Mouse (Mus musculus) layer of hippocampus, postnatal 36 days (tissue): ENCODE measurements around the gene Fpr2. TPM values are rescaled to one million over a fixed set of nuclear protein-coding genes. Genes with fewer than 3 reads are reported as not detected.
"Not testable (repeated sequence)": the region's sequence is repeated elsewhere in the genome, so short reads cannot be mapped to it uniquely, and the experiment has no call there.

Experiments
- DNase-seq, 2 experiments: peaks; one replicate each; pipeline ENCODE4 v3.0.0; 2022
- total RNA-seq, 2 experiments: library from RNA; stranded (reverse); gene quantifications; 2 replicates each; pipeline ENCODE4 v1.2.3; 2021

Gene Fpr2
- total RNA-seq: not detected

DNA sequence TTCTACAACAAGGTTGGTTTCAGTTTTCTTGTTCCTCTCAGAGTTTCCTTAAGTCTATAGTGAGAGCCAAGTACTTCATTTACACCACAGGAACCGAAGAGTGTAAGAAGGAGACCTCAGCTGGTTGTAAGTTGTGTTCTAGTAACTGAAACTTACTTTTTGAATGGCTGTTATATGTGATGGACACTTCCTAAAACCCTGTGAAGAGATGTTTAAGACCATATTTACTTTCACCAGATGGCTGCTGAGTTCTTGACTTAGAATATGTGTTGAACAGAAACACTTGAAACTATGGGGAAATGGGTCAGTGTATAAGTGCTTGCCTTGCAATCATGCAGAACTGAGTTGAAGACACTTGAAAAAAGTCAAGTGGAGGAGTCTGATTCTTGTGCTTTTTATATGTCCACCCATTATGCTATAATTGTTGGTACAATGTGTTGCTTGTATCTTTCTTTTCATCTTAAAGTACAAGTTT lies at the start of gene Fpr2, which contains the start of gene Fpr3:
Fpr2 (plus strand) TSS at position 51 of the 475 bp plus-strand sequence.
Fpr3 (plus strand) TSS at position 79 of the 475 bp plus-strand sequence.
- DNase-seq: no peak

DNA sequence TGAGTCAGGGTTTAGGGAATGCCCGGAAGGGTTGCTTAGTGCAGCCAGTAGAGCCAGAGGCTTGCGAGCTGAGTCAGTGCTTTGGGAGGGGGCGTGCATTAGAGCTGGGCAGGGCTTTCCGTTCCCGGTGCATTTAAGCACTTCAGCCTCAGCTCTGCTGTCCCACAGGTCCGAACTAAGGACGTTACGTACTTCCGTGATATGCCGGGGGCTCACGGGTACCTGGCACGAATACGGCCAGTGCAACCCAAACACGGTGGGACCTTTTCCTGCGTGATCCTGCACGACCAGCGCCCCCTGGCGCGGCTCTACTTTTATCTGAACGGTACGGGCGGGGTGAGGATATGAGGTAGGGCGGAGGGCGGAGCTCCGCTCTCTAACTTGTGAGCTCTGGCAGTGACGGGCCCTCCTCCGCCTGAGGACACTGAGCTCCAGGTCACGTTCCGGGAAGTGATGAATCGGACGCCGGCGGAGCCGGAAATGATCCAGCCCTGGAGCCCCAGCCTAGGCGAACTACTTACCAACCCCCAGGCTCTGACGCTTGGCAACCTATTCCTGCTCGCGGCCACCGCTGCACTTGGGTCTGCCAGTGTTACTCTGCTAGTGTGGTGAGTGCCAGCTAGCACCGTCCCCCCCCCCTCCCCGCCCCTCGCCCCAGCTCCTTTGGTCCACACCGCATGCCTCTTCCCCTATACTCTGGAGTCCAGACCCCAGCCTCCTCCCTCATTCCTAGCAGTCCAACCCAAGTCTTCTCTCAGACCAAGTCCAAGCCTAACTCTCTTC lies 49.5 kb upstream of the Fpr2 start:
- DNase-seq: peak; percentile 95 to 96

DNA sequence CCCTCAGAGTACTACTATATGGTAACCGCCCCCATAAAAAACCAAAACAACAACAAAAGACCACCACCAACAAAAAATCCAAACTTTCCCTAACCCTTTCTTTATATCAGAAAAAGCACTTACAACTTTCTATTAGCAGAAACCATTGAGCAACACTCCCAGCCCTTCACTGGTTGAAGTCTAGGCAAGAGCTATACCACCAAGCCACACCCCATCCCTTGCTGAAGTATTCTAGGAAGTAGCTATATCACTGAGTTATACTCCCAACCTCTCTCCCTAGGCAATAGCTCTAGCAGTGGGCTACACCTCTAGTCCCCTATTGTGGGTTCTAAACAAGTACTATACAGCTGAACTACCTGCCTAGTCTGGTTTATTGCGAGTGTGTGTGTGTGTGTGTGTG lies 48.3 kb upstream of the Fpr2 start:
- no peak for DNase-seq

DNA sequence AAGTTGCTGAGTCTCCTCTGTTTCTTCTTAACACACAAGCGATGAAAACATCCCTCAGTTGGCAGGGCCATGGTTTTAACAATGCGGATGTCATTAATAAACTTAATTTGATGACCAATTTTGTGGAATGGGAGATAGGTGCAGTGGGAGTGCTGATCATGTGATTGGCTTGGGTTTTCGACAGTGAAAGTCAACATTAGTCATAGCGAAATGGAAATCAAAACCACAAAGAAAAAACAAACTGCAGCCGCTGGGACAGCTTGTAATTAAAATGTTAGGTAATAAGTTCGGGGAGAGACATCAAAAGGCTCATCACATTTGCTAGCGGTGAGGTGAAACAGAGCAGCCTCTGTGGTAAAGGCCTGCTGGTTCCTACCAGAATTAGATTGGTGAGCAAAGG lies 46.8 kb upstream of the Fpr2 start:
- no peak for DNase-seq

DNA sequence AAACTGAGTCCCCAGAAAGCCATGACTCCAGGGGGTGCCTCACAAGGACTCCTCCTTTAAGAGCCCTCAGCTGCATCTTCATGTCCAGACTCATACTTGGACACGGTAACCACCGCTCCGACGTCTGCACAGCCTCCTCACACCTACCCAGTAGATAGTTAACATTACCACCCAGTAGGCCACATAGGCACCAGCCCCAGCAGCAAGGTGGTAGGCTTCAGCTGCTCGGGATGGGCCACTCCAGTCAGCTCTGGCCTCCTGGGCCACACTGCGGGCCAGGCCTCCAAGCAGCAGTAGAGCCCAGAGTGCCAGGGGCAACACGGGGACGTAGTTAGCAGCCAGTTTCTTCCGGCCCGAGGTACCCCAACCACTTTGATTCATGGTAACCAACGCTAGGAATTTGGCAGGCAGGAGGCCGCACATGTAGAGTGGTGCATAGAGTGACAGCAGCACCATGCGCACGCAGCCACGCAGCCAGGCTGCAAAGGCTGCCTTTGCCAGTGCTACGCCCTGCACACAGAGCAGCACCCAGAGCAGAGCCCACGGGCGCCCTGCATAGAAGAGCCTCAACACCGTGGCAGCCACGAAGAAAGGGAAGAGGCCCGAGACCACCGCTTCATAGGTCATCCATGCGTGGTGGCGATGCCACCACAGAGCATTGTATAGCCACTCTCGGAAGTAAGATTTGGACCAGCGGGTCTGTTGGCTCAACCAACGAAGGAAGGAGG lies 43.9 kb upstream of the Fpr2 start:
- no peak for DNase-seq

DNA sequence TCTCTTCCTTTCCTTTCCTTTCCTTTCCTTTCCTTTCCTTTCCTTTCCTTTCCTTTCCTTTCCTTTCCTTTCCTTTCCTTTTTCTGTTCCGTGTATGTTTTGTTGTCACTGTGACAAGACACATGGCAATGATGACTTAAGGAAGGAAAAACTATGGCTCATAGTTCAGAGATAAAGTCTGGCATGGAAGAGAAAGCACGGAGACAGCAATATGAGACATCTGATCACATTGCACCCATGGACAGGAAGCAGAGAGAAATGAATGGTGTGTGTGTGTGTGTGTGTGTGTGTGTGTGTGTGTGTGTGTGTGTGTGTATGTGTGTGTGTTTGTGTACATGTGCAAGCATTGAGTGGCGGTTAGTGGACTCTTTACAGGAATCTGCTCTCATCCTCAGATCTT lies 43.0 kb upstream of the Fpr2 start:
- DNase-seq: not testable (repeated sequence)

DNA sequence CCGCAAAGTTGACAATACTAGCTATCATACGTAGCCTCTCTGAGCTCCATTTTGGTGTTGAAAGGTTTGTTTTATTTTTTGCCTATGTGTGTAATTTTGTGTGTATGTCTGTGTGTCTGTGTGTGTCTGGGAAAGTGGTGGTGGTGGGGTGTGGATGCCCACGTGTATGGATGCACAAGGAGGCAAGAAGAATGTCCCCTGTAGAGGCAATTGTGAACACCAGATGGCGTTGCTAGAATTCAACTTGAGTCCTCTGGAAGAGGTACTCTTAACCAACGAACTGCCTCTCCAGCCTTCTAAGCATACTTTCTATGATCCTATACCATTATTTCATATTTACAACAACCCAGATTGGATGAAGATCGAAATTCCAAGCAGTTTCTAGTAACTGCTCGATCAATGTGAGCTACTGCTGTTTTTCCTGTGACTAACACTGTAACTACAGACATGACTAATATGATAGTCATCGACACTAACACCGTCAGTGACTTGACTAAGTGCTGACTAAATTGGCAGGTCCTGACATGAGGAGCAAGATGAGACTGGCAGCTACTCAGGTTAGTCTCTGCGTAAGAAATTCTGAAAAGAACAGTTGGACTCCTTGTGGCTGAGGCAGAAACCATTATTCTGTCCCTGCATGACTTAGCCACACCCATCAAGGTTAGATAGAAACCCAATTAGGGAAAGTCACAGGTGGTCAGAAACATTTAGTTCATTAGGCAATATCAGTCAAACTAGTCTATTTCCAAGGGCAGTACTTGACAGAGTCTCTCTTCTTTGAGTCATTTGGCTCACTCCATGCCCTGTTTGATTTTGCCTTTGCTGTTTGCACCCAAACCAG lies 42.2 kb upstream of the Fpr2 start:
- no peak for DNase-seq

DNA sequence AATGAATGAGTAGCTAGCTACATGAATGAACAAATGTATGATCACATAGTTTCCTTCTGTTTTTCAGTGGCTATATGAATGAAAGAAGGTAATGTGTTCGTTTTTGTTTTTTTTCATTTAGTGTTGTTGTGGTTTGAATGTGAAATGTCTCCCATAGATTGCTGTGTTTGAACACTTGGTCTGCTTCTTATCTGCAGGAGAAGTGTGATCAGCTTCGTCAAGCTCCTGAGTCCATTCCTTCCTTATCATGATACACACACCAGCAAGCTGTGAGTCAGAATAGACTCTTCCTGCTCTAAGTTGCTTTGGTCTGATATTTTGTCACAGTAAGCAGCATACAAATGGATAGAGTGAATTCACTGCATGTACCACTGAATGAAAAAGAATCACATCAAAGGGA lies 38.6 kb upstream of the Fpr2 start:
- DNase-seq: no peak

DNA sequence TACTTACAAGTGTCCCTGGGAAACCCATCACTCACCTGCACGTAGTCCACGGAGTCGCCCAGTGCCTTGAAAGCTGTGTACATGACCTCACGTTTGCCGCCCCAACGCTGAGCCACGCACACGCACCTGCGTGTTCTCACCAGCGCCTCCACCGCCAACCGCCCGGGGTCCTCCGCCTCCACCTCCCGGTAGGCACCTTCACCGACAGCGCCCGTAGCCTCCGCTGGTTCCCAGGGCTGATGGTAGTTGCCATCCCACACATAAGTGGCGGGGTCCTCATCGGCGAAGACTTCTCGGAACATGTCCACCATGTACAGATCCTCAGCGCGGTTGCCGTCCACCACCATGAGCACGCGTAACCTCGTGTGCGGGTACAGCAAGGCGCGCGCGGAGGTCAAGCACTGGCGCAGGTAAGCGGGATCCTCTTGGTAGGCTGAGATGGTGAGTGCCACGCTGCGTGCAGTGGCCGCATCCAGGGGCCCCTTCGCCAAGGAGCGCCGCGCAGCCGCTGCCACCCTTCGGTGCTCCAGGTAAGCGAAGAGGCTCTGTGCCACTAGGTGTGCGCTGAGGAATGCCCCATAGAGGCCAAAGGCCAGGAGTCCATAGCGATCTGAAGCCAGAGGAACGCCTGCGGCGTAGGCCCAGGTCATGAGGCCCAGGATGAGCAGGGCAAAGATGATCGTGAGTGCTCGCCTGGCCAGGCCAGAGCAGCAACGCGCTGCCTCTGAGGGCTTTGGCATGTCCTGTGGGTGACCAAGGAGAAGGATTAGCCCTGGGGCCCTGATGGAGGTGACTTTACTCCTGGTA lies 37.5 kb upstream of the Fpr2 start:
- no peak for DNase-seq

DNA sequence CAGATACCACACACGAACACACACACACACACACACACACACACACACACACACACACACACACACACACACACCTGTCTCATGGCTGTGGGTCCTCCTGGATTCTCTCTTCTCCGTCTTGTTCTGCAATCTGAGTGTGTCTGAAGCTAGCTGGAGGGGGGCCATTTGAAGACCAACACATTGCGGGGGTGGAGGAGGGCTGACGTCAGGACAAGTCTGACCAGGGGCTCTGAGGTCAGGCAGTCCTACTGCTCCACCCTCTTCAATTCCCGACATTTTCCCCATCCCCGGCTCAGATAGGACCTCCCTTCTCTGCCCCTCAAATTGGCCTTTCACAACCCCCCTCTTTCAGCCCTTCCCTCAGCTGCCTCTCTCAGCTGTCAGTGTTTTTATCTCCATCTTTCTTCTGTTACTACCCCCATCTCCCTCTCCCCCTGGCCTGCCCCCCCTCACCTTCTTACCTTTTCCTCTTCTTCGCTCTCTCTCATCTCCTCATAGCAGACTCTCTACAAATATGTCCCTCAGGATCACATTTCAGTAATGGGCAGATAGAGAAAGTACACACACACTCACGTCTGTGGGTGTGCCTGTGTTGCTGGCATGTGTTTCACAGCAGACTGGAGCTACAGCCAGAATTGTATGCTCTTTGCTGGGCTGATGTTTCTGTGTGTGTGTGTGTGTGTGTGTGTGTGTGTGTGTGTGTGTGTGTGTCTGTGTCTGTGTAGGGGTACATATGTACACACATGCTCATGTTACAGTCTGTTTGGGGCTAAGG lies 32.4 kb upstream of the Fpr2 start, which contains the start of gene Has1:
Has1 (minus strand) TSS at position 142 of the 775 bp plus-strand sequence.
- DNase-seq: no peak

DNA sequence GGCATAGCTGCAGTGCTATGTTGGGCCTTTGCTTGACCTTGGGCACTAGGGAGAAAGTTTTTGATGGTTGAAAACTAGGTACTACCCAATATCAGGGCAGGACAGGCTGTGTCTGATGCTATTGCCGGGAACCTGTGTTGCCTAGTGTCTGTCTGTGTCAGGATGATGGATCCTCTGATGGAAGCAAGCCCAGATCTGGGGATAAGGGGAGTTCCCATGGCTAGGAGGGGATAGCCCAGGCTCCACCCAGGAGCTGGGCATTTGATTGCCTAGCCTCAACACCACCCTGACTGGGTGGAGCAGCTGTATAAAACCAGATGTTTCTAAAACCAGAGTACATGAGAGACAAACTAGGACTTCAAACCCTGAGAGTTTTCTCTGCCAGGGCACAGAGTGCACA lies 31.0 kb upstream of the Fpr2 start:
- no peak for DNase-seq

DNA sequence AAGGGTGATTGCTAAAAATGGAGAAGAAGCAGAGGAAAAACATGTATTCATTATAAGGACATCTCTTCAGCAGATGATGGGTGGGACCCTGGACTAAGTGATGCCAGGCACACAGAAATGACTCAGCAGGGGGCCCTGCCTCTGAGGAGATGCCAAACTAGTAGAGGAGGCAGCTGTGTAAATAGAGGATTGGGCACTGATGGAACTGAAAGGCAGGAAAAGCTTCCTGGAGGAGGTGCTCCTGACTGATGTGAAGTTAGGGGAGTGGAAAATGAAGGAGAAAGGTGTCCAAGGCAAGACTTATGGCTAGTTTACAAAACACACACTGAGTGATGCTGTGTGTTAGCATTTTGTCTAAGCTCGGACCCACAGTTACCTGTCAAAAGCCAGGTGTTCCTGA lies 30.2 kb upstream of the Fpr2 start:
- no peak for DNase-seq

DNA sequence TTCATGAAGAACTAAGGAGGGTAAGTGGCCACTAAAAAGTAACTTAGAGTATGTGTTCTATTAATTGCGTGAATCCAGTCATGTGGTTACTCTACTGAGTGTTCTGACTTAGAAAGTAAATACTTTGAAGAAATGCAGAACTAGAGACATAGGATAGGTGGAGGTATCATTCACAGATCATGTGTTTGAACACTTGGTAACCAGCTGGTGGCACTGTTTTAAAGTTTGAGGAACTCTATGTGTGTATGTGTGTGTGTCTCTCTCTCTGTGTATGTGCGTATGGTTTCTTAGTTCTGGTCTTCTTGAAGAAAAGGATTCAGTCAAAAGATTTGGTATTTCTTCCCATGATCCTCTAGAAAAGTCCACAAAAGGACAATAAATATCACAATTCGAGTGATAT lies 27.5 kb upstream of the Fpr2 start:
- no peak for DNase-seq

DNA sequence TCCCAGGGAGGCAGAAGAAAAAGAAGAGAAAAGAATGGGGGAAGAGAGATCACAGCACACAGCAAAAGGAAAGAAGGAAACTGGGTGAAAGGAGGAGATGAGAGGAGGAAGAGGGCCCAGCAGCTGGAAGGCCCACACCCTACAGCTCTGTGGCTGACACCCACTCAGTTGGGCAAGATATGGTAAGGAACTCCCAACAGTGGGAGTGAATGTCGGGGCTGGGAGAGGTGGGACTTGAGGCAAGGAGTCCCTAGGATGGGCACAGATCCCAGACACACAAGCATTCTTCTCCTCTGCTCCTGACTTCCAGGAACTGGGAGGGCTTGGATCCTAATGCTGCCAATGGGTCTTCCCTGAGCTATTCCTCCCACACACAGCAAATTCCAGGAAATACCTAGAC lies 25.3 kb upstream of the Fpr2 start:
- DNase-seq: no peak

DNA sequence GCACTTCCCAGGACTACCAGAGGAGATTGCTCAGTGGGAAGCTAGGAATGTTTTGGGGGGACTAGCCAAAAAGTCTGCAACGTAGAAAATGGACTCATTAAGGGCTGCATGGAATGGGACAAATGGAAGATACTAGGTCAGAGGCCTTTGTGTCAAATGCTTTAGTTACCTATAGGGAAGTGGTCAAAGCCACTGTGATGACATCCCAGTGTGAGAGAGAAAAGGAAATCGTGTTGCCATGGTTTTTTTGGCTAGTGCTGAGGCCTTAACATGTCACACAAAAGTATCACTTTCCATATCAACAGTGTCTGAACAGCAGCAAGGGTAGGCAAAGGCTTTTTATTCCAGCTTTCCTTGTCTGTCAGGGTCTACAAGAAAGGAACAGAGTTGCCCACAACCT lies 22.5 kb upstream of the Fpr2 start:
- DNase-seq: no peak

DNA sequence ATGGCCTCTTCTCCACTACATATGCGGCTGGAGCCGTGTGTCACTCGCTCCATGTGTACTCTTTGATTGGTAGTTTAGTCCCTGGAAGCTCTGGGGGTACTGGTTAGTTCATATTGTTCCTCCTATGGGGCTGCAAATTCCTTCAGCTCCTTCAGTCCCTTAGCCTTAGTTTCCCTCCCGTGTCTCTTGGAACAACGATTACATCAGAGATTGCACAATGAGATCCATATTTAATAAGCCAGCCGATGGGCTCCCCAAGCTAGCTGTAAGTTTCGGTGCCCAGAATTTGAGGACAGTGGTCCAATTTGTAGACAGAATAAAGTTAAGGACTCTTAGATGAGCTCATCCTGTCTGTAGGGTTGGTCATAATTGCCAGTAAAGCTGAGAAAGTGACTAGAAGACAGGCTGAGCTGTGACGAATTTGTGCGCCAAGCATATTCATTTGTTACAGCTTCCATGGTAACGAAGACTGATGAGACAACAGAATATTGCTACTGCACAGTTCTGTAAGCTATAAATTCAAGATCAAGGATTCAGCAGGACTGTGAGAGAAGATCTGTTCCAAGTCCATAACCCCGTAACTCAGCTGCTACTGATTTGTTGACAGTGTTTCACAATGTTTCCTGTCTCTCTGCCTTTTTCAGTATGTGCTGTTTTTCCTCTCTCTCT lies 20.7 kb upstream of the Fpr2 start:
- peak in 1 of 2 experiments; percentile 8 for DNase-seq

DNA sequence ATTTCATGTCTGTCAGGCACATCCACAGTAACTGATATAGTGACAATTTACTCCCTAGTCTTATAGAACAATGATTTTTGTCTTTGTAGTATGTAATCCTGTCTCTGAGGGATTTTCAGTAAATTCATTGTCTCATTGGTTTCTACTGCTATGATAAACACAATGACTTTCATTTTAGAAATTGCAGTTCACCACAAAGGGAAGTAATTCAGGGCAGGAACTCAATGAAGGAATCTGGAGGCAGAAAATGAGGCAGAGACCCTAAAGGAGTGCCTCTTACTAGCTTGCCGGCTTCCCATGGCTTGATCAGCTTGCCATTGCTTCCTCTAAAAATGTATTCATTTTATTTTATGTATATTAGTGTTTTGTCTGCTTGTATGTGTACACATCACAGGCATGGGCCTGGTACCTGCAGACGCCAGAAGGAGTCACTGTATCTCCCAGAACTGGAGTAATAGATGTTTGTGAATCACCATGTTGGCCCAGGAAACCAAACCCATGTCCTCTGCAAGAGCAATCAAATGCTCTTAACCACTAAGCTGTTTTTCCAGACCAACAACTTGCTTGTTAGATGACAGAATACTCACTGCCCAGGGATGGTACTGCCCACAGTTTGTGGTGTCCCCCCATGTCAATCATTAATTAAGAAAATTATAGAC lies 16.6 kb upstream of the Fpr2 start:
- no peak for DNase-seq

DNA sequence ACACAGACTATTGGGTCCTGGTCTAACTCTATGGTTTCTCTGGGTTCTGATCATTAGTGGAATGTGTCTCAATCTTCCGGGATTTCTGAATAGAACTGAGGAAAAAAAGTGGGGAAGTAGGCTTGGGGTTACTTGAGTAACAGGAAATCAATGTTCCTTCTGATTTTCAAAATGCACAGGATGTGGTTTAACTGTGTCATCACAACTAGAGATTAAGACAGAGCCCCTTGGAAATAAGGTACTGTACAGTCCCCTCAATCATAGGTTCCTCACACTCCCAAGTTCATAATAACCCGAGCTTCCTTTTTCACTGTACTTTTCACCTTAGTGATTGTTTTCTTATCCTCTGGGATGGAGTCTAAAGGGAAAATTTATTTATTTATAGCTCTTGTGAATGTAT lies 15.9 kb upstream of the Fpr2 start:
- no peak for DNase-seq

DNA sequence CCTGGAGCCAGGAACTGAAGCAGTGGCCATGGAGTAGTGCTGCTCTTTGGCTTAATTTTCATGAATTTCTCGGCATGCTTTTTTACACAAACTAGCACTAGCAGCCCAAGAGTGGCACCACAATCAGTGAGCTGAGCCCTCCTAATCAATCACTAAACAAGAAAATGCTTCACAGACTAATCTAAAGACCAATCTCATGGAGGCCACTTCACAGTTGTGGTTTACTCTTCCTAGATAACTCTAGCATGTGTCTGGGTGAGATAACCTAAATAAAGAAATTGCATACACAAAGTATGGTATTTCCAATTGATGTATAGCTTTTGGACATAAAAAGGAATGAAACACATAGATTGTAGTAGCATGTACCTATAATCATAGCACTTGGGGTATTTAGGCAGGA lies 8.3 kb upstream of the Fpr2 start:
- no peak for DNase-seq

DNA sequence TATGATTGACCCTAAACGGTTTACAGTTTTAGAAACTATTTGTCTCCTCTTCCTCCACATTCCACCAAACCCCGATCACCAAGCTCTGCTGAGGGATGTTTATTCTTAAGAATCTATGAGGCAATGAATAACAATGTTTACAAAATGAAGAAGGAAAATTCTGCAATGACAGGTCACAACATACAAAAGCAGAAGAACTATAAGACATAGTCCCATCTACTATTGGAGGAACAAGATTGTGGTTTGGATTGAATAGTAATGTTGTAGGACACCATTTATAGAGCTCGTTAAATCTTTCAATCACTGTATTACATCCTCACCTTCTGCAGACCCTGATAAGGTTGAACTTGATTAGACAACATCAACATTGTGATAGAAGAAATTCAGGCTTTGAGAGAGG lies 5.0 kb upstream of the Fpr2 start:
- DNase-seq: no peak
